Mouse (Mus musculus): Measurements from ENCODE around the gene Pde3a. TPM values are rescaled to one million over a fixed set of nuclear protein-coding genes. Genes with fewer than 3 reads are reported as not detected.
"Not testable (repeated sequence)": the region's sequence is repeated elsewhere in the genome, so short reads cannot be mapped to it uniquely, and the experiment has no call there.

Pde3a gene
- total RNA-seq, 2 experiments from 2014 or later, result 2.2 to 3.1 TPM

DNA sequence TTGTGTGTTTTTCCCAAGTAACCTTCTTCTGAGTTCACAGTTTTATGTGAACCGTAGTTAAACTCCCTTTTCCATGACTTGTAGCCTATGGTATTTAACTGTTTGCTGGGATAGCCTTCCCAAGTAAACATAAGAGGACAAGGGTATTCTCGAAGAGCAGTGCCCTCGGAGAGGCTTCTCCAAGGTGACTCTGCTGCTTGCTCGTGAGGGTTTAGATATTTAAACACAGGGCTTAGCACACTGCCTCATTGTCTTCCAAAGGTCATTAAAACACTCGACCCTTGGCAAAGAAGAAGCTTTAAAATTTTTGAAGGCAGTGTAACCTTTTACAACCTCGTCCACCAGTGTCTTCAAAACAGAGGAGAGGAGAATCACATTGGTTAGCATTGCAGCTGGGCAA, 61.3 kb downstream of the Pde3a start:
- intact Hi-C loops (cut with DNase I), result no loop called here

DNA sequence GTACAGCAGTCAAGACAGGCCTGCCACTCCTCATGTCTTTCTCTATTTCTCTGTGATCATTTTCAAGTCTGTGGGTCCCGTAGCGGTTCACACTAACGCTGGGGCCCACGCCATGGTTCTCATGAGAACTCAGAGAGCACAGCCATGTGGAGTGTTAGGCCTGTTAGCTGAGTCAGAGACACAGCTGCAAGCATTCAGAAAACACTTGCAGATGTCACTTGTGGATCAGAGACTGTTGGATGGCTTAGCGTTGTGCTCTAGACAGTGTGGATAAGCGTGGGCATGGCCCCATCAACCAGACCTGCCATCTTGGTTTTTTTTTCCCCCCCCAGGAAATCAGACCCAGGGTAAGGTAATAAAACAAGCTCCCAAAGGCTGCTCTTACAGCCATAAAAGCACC, 62.5 kb downstream of the Pde3a start:
- intact Hi-C loops (cut with DNase I), result no loop called here
- DNase-seq (ENCODE audit: extremely low spot score in 1 of 2, low spot score in 2 of 2), result no peak

More for the DNA sequence above, 61.3 kb downstream of the Pde3a start:
- DNase-seq (ENCODE audit: extremely low spot score in 1 of 2, low spot score in 2 of 2), result no peak

DNA sequence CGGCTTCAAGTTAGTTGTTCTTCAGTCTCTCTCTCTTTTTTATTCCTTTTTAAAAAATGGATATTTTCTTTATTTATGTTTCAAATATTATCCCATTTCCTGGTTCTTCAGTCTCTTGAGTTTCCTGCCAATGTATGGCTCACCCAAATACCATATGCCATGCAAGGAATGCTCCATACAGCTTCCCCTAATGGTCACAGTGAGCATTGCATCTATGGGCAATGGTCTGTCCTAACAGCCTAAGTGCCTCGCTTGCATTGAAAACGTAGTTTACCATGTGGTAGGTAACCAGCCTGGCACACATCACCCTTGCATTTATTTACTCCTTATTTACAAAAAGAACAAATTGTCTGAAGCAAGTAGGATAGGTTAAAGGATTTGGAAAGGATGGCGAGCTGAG, 64.0 kb downstream of the Pde3a start:
- intact Hi-C loops (cut with DNase I), result no loop called here
- DNase-seq (ENCODE audit: extremely low spot score in 1 of 2, low spot score in 2 of 2), result no peak

DNA sequence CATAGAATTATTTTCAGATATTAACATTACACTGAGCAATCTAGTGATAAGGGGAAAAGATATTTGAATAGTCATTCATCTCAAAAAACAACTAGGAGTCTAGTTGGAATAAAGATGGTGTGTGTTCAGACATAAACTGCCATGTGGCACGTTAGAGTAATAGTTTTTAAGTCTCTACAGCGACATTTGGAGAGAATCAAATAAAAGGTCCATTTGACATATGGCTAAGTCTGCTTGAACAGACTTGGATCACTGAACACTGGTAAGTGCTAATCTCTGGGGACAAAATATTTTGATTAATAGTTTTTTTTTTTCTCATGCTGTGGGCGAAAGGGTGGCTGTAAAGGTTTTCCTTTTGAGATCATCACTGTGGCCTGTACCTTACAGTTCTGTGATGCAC, 69.4 kb downstream of the Pde3a start:
- intact Hi-C loops (cut with DNase I), result no loop called here
- no peak for DNase-seq (ENCODE audit: extremely low spot score in 1 of 2, low spot score in 2 of 2)

GRCm38 (mm10) chr6:141321253-141321652, 72.2 kb downstream of the Pde3a start:
- intact Hi-C loops (cut with DNase I), result no loop called here
- DNase-seq (ENCODE audit: extremely low spot score in 1 of 2, low spot score in 2 of 2), result no peak

DNA sequence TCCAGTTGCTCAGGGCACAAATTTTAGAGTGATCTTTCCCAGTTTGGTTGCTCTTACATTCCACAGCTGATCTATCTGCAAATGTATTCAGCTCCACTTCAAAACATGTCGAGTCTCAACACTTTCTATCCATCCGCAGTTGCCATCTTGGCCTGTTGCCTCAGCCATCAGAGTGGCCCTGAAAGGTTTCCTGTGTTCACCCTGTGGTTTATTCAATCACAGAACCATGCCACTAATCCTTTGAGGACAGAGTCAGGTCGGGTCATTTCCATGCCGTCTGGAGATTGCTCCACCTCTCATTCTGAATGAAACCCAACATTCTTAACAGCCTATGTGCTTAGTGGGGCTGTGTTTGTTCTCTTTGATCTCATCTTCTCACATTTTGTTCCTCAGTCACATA, 73.9 kb downstream of the Pde3a start:
- intact Hi-C loops (cut with DNase I), result no loop called here

GRCm38 (mm10) chr6:141327134-141327533, 78.1 kb downstream of the Pde3a start:
- intact Hi-C loops (cut with DNase I); DNase-seq (ENCODE audit: extremely low spot score in 1 of 2, low spot score in 2 of 2): not testable (repeated sequence)

More for the DNA sequence above, 73.9 kb downstream of the Pde3a start:
- no peak for DNase-seq (ENCODE audit: extremely low spot score in 1 of 2, low spot score in 2 of 2)

DNA sequence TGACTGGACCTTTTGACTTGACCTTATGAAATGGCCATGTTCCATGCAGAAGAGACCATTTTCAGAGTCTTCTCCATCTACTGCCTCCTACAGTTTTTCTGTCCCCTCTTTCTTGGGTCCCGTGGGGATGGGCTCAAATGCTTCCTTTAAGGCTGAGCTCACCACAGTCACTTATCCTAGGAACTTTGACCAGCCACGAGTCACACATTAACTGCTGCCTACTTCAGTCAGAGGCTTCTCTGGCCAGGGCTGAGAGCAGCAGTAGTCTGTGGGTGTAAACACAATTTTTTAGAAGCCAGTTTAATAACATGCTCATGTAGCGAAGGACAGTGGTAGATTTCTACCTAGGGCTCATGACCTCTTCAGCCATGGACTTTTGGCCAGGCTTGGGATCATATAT, 79.0 kb downstream of the Pde3a start:
- intact Hi-C loops (cut with DNase I), result no loop called here
- DNase-seq (ENCODE audit: extremely low spot score in 1 of 2, low spot score in 2 of 2), result no peak

DNA sequence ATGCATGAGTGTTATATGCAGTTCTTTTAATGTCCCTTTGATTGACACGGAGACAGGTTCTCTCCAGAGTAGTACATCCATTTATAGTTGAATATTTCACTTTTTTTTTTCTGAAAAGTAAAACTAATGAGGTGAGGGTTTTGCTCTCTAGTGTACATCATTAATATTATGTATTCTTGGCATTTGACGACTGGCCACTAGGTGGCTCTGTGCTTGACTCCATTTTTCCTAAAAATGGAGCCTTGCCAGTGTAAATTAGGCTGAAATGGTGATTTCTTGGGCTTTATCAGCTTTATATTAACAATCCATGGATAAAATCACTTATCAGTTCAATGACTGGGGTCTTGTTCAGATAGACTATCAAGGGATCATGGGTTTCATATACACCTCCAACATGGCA, 82.4 kb downstream of the Pde3a start:
- intact Hi-C loops (cut with DNase I), result no loop called here
- DNase-seq (ENCODE audit: extremely low spot score in 1 of 2, low spot score in 2 of 2), result no peak

- no peak for DNase-seq (ENCODE audit: extremely low spot score in 1 of 2, low spot score in 2 of 2)
- intact Hi-C loops (cut with DNase I), result no loop called here
These were observed 83.6 kb downstream of the Pde3a start for GRCm38 (mm10) chr6:141332613-141333165.

DNA sequence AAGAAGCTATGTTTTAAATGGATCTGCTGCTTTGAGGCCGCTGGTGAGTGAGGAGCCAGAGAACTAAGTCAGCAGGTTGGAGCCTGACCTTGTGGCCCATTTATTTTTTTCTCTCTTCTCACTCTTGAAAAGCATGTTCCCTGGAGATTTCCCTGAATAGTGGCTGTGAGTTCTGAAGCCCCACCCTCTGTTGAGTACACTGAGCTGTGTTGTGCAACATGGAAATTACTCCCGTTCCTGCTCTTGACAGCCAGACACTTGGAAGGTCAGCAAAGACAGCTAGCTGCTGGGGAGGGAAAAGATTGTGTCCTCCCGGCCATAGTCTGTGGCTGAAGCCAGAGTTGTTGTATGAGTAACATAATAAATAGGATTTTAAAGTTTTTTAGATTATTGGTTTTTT, 84.2 kb downstream of the Pde3a start:
- no peak for DNase-seq (ENCODE audit: extremely low spot score in 1 of 2, low spot score in 2 of 2)
- intact Hi-C loops (cut with DNase I), result no loop called here

DNA sequence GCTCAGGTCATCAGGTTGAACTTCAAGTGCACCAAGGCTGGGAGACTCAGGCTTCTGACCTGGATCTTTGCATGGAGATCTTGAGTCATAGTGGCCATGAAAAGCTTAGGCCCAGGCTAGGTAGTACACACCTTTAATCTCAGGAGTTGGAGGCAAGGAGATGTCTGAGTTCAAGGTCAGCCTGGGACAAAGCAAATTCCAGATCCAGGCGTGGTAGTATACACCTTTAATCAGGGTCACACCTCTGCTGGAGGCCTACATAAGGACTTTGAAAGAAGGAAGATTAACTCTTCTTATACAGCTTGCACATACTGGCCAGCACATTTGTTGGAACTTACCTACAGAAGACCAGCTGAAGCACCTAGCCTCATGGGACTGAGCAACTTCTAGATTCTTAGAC, 86.8 kb downstream of the Pde3a start:
- intact Hi-C loops (cut with DNase I), result no loop called here
- DNase-seq (ENCODE audit: extremely low spot score in 1 of 2, low spot score in 2 of 2), result no peak

GRCm38 (mm10) chr6:141336438-141336837, 87.4 kb downstream of the Pde3a start:
- intact Hi-C loops (cut with DNase I), result no loop called here
- DNase-seq (ENCODE audit: extremely low spot score in 1 of 2, low spot score in 2 of 2), result no peak

- no peak for DNase-seq (ENCODE audit: extremely low spot score in 1 of 2, low spot score in 2 of 2)
- intact Hi-C loops (cut with DNase I), result no loop called here
These were observed 88.6 kb downstream of the Pde3a start for GRCm38 (mm10) chr6:141337673-141338072.

- intact Hi-C loops (cut with DNase I), result no loop called here
- DNase-seq (ENCODE audit: extremely low spot score in 1 of 2, low spot score in 2 of 2), result no peak
These were observed 92.3 kb downstream of the Pde3a start for GRCm38 (mm10) chr6:141341385-141341784.

- no peak for DNase-seq (ENCODE audit: extremely low spot score in 1 of 2, low spot score in 2 of 2)
- intact Hi-C loops (cut with DNase I), result no loop called here
These were observed 98.8 kb downstream of the Pde3a start for GRCm38 (mm10) chr6:141347870-141348269.

DNA sequence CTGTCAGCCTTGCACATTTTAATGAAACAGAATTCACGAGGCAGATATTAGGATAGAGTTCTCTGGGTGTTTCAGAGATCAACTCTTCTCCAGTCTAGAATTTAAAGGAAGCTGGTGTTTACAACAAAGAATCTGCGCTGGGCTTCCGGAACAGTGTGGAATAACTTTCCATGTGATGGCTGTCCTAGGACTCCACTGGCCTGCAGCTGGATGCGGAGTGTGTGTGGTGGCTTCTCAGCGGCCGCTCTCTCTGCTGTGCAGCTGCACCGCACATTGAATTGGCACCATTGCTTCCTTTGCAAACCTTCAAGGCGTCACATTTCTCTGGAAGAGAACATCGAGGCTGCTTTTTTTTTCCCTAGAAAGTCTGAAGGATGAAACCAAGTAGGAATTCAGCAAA, 99.5 kb downstream of the Pde3a start:
- peak in 1 of 2 experiments; percentile 26 for DNase-seq (ENCODE audit: extremely low spot score in 1 of 2, low spot score in 2 of 2)
- intact Hi-C loops (cut with DNase I), result no loop called here

- DNase-seq (ENCODE audit: extremely low spot score in 1 of 2, low spot score in 2 of 2), result no peak
- intact Hi-C loops (cut with DNase I), result no loop called here
These were observed 101.2 kb downstream of the Pde3a start for GRCm38 (mm10) chr6:141350261-141350660.

DNA sequence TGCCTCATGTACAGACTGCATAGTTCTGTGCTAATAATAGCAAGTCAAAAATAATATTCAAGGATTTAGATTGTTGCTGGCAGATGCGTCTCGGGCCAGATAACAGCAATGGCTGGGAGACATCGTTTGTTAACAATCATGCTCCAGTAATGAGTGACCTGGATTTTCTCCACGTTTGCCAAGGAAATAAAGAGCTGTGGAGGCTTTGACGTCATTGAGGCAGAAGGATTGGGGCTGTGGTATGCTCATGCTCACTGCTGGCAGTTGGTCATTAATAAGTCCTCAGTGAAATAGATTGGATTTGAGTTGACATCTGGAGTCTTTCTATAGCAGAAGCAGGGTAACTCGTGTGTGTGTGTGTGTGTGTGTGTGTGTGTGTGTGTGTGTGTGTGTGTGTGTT, 103.2 kb downstream of the Pde3a start:
- intact Hi-C loops (cut with DNase I), result no loop called here
- no peak for DNase-seq (ENCODE audit: extremely low spot score in 1 of 2, low spot score in 2 of 2)

GRCm38 (mm10) chr6:141363664-141364063, 114.6 kb downstream of the Pde3a start:
- intact Hi-C loops (cut with DNase I), result no loop called here
- no peak for DNase-seq (ENCODE audit: extremely low spot score in 1 of 2, low spot score in 2 of 2)

- intact Hi-C loops (cut with DNase I), result no loop called here
These were observed 118.0 kb downstream of the Pde3a start for GRCm38 (mm10) chr6:141367037-141367436.

More at GRCm38 (mm10) chr6:141367037-141367436, 118.0 kb downstream of the Pde3a start:
- no peak for DNase-seq (ENCODE audit: extremely low spot score in 1 of 2, low spot score in 2 of 2)
